Mouse (Mus musculus) lung, adult 2 months (tissue): ENCODE data around the gene Srgap1.

Source experiments
- CTCF ChIP-seq: fragments of 200-500 bp; IDR thresholded peaks from 2 replicates; pipeline ENCODE4 v1.5.1; 2011; ENCODE audit warnings: mild to moderate bottlenecking, low read length, control low read depth; ENCODE audit not compliant: insufficient read depth
- POLR2A ChIP-seq: fragments of 200-500 bp; IDR thresholded peaks from 2 replicates; pipeline ENCODE4 v1.6.1; 2011; ENCODE audit warnings: low read depth, mild to moderate bottlenecking, control low read depth, low read length, borderline replicate concordance; ENCODE audit errors: extremely low read depth

DNA sequence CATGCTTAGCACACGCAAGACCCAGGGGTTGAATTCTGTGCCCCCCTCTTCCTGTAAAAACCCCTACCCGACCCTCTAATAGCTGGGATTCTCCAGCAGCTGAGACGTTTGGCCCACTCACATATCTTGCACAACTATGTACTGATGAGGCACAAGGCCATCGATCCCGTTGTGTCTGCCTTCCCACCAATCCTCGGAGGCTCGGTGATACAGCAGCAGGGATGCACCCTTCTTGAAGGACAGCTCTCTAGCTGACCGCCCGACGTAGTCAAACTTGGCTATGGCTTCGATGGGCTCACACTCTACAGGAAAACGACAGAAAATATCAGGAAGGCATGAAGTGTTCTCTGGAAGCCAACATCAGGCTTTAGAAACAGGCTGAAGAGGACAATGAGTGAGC is 252.6 kb downstream of the Srgap1 start:
- TF ChIP-seq POLR2A (no peak), CTCF (no peak)
